In the genomic region with DNA sequence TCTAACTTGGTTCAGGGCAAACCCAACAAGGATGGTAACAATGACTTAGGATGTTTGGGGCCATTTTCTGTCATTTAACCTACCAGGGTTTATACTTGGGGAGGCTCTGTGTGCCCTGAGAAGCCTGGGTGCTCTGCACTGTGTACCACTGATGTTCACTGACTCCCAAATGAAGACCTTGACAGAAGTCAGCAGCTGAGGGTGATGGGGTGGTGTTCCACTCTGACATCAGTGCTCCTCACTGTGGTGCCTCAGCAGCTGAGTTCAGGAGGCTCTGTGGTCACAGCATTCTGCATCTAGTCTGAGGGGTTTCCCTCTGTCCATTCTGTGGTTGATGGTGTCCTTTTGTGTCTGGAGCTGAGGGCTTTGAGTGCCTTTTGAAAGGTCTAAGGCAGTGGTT, we compare ENCODE assay signal across 16 mouse cellular contexts.
"Had no signal": no experiment of that assay in that cellular context is flagged by ENCODE, and none has a peak within 500 bp of the region (broad histone marks: within the 10 kb centered on the region; RNA-seq: fewer than 3 reads in every experiment).

No protein-coding gene starts in this region.

- H3K9ac ChIP-seq: neural tube, embryonic 13.5 days; neural tube, embryonic 15.5 days; stomach, embryonic 15.5 days had no signal

- H3K36me3 ChIP-seq: neural tube, embryonic 13.5 days; neural tube, embryonic 15.5 days; stomach, embryonic 15.5 days had no signal

- H3K27me3 ChIP-seq: neural tube, embryonic 13.5 days; neural tube, embryonic 15.5 days; stomach, embryonic 15.5 days had no signal

- H3K4me3 ChIP-seq: neural tube, embryonic 13.5 days; neural tube, embryonic 15.5 days; stomach, embryonic 15.5 days had no signal

- H3K4me1 ChIP-seq: neural tube, embryonic 13.5 days; neural tube, embryonic 15.5 days; stomach, embryonic 15.5 days had no signal

- H3K27ac ChIP-seq: neural tube, embryonic 13.5 days; neural tube, embryonic 15.5 days; stomach, embryonic 15.5 days; stomach, postnatal 0 days had no signal

- H3K4me2 ChIP-seq: neural tube, embryonic 13.5 days; neural tube, embryonic 15.5 days; stomach, embryonic 15.5 days had no signal

- DNase-seq: retina, postnatal 1 day; right cerebral cortex, adult 18-20 months; right cerebral cortex, postnatal 14 days; right cerebral cortex, postnatal 25 days; right cerebral cortex, postnatal 4 days; spleen, adult 18-20 months; thymus, adult 18-20 months; thymus, adult 2 months; thymus, postnatal 14 days; thymus, postnatal 25 days; thymus, postnatal 36 days; thymus, postnatal 4 days had no signal

- H3K9me3 ChIP-seq: stomach, embryonic 15.5 days had no signal
